Mouse (Mus musculus) liver, embryonic 14.5 days (tissue): ENCODE results near the gene Ntf3.

Source experiments
- CTCF ChIP-seq: IDR thresholded peaks from 2 replicates; pipeline ENCODE4 v1.5.1; 2016; ENCODE audit warnings: antibody characterized with exemption, low read depth, control low read depth
- EP300 ChIP-seq: IDR thresholded peaks from 2 replicates; pipeline ENCODE4 v1.6.1; 2016; ENCODE audit warnings: antibody characterized with exemption, low read depth

- no peak for TF ChIP-seq CTCF
- TF ChIP-seq EP300 = no peak
These were observed 4.1 kb upstream of the Ntf3 start for GRCm38 (mm10) chr6:126170772-126171171.
